Mouse (Mus musculus) G1E (cell line): ENCODE data around the gene Actn2. TPM values are rescaled to one million over a fixed set of nuclear protein-coding genes. Genes with fewer than 3 reads are reported as not detected.

Experiments
- ATAC-seq: 2 replicates; pipeline ENCODE4 v1.8.0; 2016; ENCODE audit warnings: mild to moderate bottlenecking; ENCODE audit not compliant: insufficient number of reproducible peaks, poor library complexity, low FRiP score, severe bottlenecking; ENCODE audit errors: extremely low read depth
- DNase-seq: peaks from one replicate; pipeline ENCODE4 v3.0.0; 2012; ENCODE audit warnings: low spot score
- H3K27me3 ChIP-seq: 2 replicates; pipeline ENCODE4 v1.6.1; 2012; ENCODE audit warnings: mild to moderate bottlenecking, low read length, inconsistent platforms; ENCODE audit not compliant: insufficient read depth
- H3K36me3 ChIP-seq: replicated peaks from 2 replicates; pipeline ENCODE3; 2012; ENCODE audit warnings: mild to moderate bottlenecking, inconsistent platforms
- H3K4me1 ChIP-seq: 2 replicates; pipeline ENCODE4 v1.6.1; 2012; ENCODE audit warnings: low read depth, low read length, inconsistent platforms, mixed read lengths; ENCODE audit not compliant: insufficient read depth
- H3K4me3 ChIP-seq: 2 replicates; pipeline ENCODE4 v1.5.1; 2012; ENCODE audit warnings: low read depth, mild to moderate bottlenecking, inconsistent platforms, low read length, moderate library complexity, mixed read lengths
- H3K9me3 ChIP-seq: replicated peaks from 2 replicates; pipeline ENCODE4 v1.6.1; 2012; ENCODE audit warnings: inconsistent platforms
- CTCF ChIP-seq: IDR thresholded peaks from 2 replicates; pipeline ENCODE4 v1.5.1; 2012; ENCODE audit warnings: low read depth, low read length, inconsistent platforms, mixed read lengths
- GATA1 ChIP-seq: IDR thresholded peaks from 2 replicates; pipeline ENCODE4 v1.6.1; 2012; ENCODE audit warnings: borderline replicate concordance, low read length, inconsistent platforms, mixed read lengths
- GATA2 ChIP-seq: IDR thresholded peaks from 2 replicates; pipeline ENCODE4 v1.6.1; 2012; ENCODE audit warnings: low read depth, low read length, inconsistent platforms, borderline replicate concordance
- POLR2AphosphoS5 ChIP-seq: IDR thresholded peaks from 2 replicates; pipeline ENCODE4 v1.6.1; 2012; ENCODE audit warnings: low read depth, low read length, inconsistent platforms; ENCODE audit not compliant: insufficient replicate concordance
- TAL1 ChIP-seq: conservative IDR thresholded peaks from 2 replicates; pipeline ENCODE4 v1.6.1; 2012; ENCODE audit warnings: low read depth, low read length, inconsistent platforms, mixed read lengths
- polyA plus RNA-seq: library from polyadenylated mRNA; stranded (reverse); fragments of >175 nt; gene quantifications from 2 replicates; pipeline ENCODE4 v1.2.3, GENCODE M21; 2012
- total RNA-seq, 2 experiments: library from RNA; stranded (forward) in 1 of 2; stranded (reverse) in 1 of 2; fragments of 200-1000 nt in 1 of 2; fragments of >200 nt in 1 of 2; fragmentation: Nextera tagmentation in 1 of 2; gene quantifications; 2 replicates each; pipeline ENCODE4 v1.2.3; 2014 to 2017

Gene Actn2
- total and polyA plus RNA-seq, 3 experiments, result 0.30 to 0.55 TPM; not detected in 1

DNA sequence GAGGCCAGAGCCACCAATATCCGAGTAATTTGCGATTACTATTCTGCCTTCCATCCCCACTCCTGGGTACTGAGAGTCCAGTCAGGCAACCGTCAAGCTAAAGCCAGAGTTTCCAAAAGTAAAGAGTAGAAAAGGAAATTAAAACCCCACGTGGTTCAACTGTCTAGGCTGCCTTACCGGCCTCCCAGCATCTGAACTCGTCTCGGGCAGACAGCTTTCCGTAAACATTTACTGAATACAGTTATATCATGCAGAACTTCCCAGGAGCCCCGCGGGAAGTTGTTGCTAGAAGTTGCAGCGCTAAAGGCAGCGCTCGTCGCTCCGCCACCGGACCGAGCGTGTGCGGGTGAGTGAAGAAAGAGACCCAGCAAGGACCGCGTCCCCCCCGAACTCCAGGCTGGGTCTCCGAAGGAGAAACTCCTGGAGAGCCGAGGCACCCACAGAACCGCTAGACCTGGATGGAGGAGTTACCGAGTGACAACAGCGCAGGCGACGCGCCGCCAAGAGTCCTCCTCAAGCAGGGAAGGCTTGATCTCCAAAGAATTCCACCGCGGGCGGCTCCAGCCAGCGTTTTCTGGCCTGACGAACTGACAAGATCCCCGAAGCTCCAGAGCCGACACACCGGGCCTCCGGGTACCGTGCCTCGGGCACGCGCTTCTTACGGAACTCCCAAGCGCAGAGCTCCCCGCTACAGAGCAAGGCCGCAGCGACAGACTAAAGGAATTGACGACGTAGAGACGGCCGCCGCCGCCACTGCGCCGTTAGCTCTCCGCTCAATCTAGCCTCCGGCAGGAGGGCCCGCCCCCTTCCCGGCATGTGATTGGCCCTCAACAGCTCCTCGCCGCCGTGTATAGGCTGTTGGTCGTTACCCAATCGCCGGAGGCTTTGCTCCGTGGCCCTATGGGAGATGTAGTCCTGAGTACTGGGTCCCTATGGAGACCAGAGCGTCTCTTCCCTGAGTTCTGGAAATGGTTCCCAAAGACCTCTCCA, 82.9 kb downstream of the Actn2 start, which contains the start of gene Mtr:
Gene Mtr, minus strand, starts transcription at position 723 of the 990 bp plus-strand sequence.
- DNase-seq (peak; percentile 95), ATAC-seq (peak; percentile 99)
- Histone ChIP-seq H3K27me3 (no peaks in the 10 kb centered on the region), H3K9me3 (peaks cover 13% of the 10 kb centered on the region), H3K4me3 (peak within 1 kb of the TSS; percentile 85), H3K4me1 (peaks cover 28% of the 10 kb centered on the region), H3K36me3 (peaks cover 22% of the 10 kb centered on the region)
- TF ChIP-seq TAL1, result no peak
- no peak for TF ChIP-seq POLR2AphosphoS5
- TF ChIP-seq GATA1, result no peak
- no peak for TF ChIP-seq GATA2
- no peak for TF ChIP-seq CTCF

GRCm38 (mm10) chr13:12256871-12257390, 83.6 kb downstream of the Actn2 start:
- Histone ChIP-seq H3K27me3 (no peaks in the 10 kb centered on the region), H3K4me3 (peak overlapping the region; percentile 85), H3K4me1 (peaks cover 28% of the 10 kb centered on the region), H3K9me3 (peaks cover 13% of the 10 kb centered on the region), H3K36me3 (peaks cover 26% of the 10 kb centered on the region)
- ATAC-seq, result no peak
- TF ChIP-seq CTCF, result no peak
- TF ChIP-seq POLR2AphosphoS5, result no peak
- TF ChIP-seq TAL1, result no peak
- no peak for TF ChIP-seq GATA1
- no peak for TF ChIP-seq GATA2
- DNase-seq, result no peak

- TF ChIP-seq GATA1 (no peak), TAL1 (no peak), POLR2AphosphoS5 (no peak), GATA2 (no peak), CTCF (no peak)
Observed at GRCm38 (mm10) chr13:12255911-12256705, 84.5 kb downstream of the Actn2 start.

DNA sequence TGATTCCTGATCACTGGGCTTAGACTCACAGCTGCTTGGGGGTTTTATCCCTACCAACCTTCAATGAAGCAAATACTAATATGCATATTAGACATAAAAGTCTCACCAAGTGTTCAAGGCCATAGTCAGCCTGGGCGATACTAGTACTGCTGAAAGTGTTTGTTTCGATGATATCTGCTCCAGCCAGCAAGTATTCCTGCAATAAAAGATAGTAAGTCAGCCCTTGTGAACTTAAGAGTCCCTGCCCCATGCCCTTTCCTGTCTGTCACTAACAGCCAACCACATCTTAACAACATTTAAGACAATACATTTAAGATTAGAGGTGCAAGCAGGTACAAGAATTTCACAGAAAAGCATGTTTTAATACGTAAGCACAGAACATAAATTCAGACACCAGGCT, 90.1 kb downstream of the Actn2 start:
- Histone ChIP-seq H3K9me3 (no peaks in the 10 kb centered on the region), H3K4me1 (peaks cover 8% of the 10 kb centered on the region), H3K27me3 (no peaks in the 10 kb centered on the region), H3K36me3 (peaks cover 85% of the 10 kb centered on the region), H3K4me3 (no peak overlapping the region)
- no peak for TF ChIP-seq TAL1
- TF ChIP-seq GATA1, result no peak
- TF ChIP-seq CTCF, result no peak
- no peak for TF ChIP-seq GATA2
- no peak for TF ChIP-seq POLR2AphosphoS5
- no peak for DNase-seq
- ATAC-seq, result no peak

More at GRCm38 (mm10) chr13:12255911-12256705, 84.5 kb downstream of the Actn2 start:
- ATAC-seq (no peak), DNase-seq (no peak)
- H3K9me3 ChIP-seq, result peaks cover 10% of the 10 kb centered on the region
- no peaks in the 10 kb centered on the region for H3K27me3 ChIP-seq
- peak overlapping the region; percentile 85 for H3K4me3 ChIP-seq
- H3K36me3 ChIP-seq, result peaks cover 34% of the 10 kb centered on the region
- peaks cover 28% of the 10 kb centered on the region for H3K4me1 ChIP-seq

- Histone ChIP-seq H3K36me3 (peaks cover 90% of the 10 kb centered on the region), H3K9me3 (no peaks in the 10 kb centered on the region), H3K27me3 (no peaks in the 10 kb centered on the region), H3K4me1 (no peaks in the 10 kb centered on the region; the same call in none of the 2 replicates), H3K4me3 (no peak overlapping the region)
- DNase-seq (no peak), ATAC-seq (no peak)
- TF ChIP-seq TAL1 (no peak), POLR2AphosphoS5 (no peak), GATA1 (no peak), GATA2 (no peak), CTCF (no peak)
Observed at GRCm38 (mm10) chr13:12249195-12249898, 91.2 kb downstream of the Actn2 start.

GRCm38 (mm10) chr13:12245938-12246337, 94.6 kb downstream of the Actn2 start:
- Histone ChIP-seq H3K4me3 (no peak overlapping the region), H3K9me3 (no peaks in the 10 kb centered on the region), H3K36me3 (peaks cover 97% of the 10 kb centered on the region), H3K4me1 (no peaks in the 10 kb centered on the region; the same call in none of the 2 replicates), H3K27me3 (no peaks in the 10 kb centered on the region)
- TF ChIP-seq TAL1 (no peak), CTCF (no peak), GATA2 (no peak), GATA1 (no peak), POLR2AphosphoS5 (no peak)
- no peak for DNase-seq
- ATAC-seq, result no peak
